Mouse (Mus musculus): ENCODE measurements around the gene Tent5c. TPM values are rescaled to one million over a fixed set of nuclear protein-coding genes. Genes with fewer than 3 reads are reported as not detected.

Gene Tent5c
- total RNA-seq, 2 experiments from 2014 or later = 2.4 to 2.8 TPM

DNA sequence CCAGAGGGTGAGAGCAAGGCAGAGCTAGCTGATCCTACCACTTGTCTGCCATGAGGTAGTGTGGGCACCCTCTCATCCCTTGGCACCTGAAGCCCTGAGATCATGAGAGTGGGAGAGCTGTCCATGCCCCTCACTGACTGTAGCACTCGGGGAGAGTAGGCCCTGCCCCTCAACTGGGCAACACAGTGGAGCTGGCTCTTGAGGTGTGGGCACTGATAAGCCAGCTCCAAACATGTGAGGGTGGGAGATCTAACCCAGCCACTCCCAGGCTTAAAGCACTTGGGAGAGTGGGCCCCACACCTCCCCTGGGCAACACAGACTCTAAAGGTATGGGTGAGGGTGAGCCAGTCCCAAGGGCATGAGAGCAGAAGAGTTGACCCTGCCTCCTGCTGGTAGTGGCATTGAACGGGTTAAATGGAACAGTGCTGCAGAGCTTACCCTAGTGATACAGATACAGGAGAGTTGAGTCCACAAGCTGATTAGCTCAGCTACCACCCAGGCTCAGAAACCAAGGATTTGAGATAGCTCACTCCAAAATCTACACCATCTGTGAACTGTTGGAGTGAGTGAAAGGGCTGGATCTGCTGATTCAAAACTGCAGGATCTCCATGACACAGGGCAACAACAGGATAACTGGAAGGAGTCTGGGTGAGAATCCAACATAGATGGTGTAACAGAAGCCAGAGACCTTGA, 80.6 kb downstream of the Tent5c start:
- DNase-seq (ENCODE audit: low spot score in 2 of 2) = no peak

DNA sequence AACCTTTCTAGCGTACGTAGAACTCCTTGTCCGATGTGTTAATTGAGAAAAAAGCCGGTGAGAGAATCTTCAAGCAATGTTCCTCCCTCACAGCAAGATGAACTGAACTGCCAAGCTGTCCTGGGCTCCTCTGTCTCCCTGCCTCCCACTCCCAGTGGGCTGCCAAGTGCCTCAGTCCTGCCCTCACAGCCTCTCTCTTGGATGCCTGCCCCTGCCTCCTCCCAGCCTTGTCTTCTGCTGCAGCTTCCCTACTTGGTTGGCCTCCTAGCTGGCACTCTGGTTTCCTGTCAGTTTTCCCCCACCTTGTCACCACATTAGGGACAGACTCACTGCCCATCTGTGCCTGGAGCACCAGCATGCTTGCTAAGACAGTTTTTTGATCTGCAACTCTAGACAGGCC, 86.5 kb downstream of the Tent5c start:
- DNase-seq (ENCODE audit: low spot score in 2 of 2) = no peak

Other genes with a start within 250 kb of the Tent5c start
- gene Man1a2, start 196.2 kb upstream of the Tent5c start, total RNA-seq (2021) = 100 to 1,000 TPM; 112 to 123 TPM

Measured in layer of hippocampus, adult 18-20 months (tissue).